Mouse (Mus musculus) erythroblast, embryonic 14.5 days (primary cell): ENCODE data around the gene Ddias. TPM values are rescaled to one million over a fixed set of nuclear protein-coding genes. Genes with fewer than 3 reads are reported as not detected.
A peak's percentile ranks its signal among the peaks of the same experiment; 100 is the strongest.

Experiments
- H3K27me3 ChIP-seq: 2 replicates; pipeline ENCODE4 v1.6.1; 2012; ENCODE audit warnings: inconsistent platforms; ENCODE audit not compliant: control insufficient read depth
- H3K36me3 ChIP-seq: 2 replicates; pipeline ENCODE4 v1.6.1; 2012; ENCODE audit warnings: mild to moderate bottlenecking, inconsistent platforms; ENCODE audit not compliant: control insufficient read depth
- H3K4me1 ChIP-seq: 2 replicates; pipeline ENCODE4 v1.6.1; 2012; ENCODE audit warnings: inconsistent platforms; ENCODE audit not compliant: control insufficient read depth
- H3K4me3 ChIP-seq: replicated peaks from 2 replicates; pipeline ENCODE3; 2012; ENCODE audit warnings: moderate library complexity, mild to moderate bottlenecking, inconsistent platforms
- H3K9me3 ChIP-seq: 2 replicates; pipeline ENCODE4 v1.6.1; 2012; ENCODE audit warnings: low read length, inconsistent platforms, mixed read lengths; ENCODE audit not compliant: control insufficient read depth
- GATA1 ChIP-seq: IDR thresholded peaks from 2 replicates; pipeline ENCODE4 v1.6.1; 2012; ENCODE audit warnings: low read length, inconsistent platforms, mixed read lengths
- TAL1 ChIP-seq: IDR thresholded peaks from 3 replicates; pipeline ENCODE4 v1.6.1; 2012; ENCODE audit warnings: low read length, inconsistent platforms, mixed read lengths
- polyA plus RNA-seq: library from polyadenylated mRNA; stranded (reverse); fragments of >175 nt; gene quantifications from 2 replicates; pipeline ENCODE4 v1.2.3, GENCODE M21; 2012

The Ddias gene
- polyA plus RNA-seq, 1 experiment, result 0.55 TPM

DNA sequence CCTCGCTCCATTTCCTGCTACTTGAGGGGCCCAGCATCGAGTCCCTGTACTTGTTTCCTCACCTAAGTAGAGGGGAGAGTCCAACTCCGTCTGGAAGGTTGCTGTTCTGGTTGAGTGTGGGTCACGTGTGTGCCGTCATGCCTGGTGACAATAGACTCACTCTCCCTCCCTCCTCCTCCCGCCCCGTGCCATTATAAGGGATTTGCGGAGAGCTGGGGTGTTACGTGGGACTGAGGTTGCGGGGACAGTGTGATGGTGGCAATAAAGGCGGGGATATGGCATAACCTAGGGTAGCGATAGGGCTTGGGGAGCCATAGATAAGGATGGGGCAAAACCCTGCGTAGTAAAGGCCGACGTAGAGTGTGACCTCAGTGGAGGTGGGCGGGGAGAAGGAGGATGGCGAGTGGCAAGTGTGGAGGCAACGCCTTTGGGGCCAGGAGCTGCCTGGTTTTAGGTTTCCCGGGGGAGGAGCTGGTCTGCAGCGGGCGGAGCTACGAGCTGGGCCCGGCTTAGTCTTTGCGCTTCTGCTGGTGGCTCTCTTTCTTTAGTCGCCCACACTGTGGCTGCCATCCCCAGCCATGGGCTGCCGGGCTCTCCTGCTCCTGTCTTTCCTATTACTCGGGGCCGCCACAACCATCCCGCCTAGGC lies 838 bp upstream of the Ddias start:
- H3K27me3 ChIP-seq, result no peaks in the 10 kb centered on the region
- H3K4me3 ChIP-seq, result peak overlapping the region; percentile 86
- peaks cover 67% of the 10 kb centered on the region for H3K4me1 ChIP-seq
- H3K9me3 ChIP-seq, result no peaks in the 10 kb centered on the region
- peaks cover 27% of the 10 kb centered on the region for H3K36me3 ChIP-seq
- TF ChIP-seq GATA1 (peak; percentile 90), TAL1 (no peak)

DNA sequence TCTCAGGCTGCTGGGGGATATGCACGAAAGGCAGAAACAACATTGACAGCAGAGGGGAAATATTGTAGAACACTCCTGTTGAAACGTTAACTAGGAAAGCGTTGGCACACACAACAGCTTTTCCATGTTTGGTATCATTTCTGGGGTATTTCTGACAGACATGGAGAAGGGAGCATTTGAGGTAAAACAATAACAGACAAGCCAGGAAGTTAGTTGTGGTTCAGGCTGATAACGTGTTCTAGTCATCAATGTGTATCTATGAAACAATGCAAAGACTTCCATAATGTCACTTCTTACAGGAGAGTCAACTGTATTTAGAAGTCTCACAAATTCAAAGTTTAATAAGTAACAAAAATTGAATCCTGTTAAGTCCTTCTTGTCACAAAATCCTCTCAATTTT lies 2.5 kb downstream of the Ddias start:
- H3K4me1 ChIP-seq, result peaks cover 36% of the 10 kb centered on the region
- TF ChIP-seq TAL1 (no peak), GATA1 (no peak)
- H3K36me3 ChIP-seq, result peaks cover 39% of the 10 kb centered on the region
- no peak overlapping the region for H3K4me3 ChIP-seq
- H3K27me3 ChIP-seq, result no peaks in the 10 kb centered on the region
- H3K9me3 ChIP-seq, result no peaks in the 10 kb centered on the region

DNA sequence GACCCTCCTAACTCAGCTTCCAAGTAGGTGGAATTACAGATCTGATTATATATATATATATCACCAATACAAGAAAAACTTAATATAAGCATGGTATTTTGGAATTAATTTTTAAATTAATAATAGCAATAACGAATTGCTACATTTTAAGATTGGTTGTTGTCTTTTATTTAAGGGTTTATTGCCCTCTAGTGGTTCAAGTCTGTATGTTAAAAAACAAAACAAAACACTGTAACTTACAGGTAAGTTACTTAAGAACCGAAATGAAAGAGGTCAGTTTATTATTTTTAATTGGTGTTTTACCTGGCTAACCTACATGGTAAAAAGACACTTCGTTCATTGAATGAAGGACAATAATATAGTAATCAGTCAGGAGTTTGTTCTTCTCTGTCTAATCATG lies 3.9 kb downstream of the Ddias start:
- H3K9me3 ChIP-seq, result no peaks in the 10 kb centered on the region
- H3K36me3 ChIP-seq, result peaks cover 52% of the 10 kb centered on the region
- no peak overlapping the region for H3K4me3 ChIP-seq
- peaks cover 23% of the 10 kb centered on the region for H3K4me1 ChIP-seq
- no peaks in the 10 kb centered on the region for H3K27me3 ChIP-seq
- TF ChIP-seq GATA1 (no peak), TAL1 (no peak)

GRCm38 (mm10) chr7:92866526-92866925 lies 7.5 kb downstream of the Ddias start:
- Histone ChIP-seq H3K9me3 (no peaks in the 10 kb centered on the region), H3K36me3 (peaks cover 77% of the 10 kb centered on the region), H3K27me3 (no peaks in the 10 kb centered on the region), H3K4me1 (peaks cover 4% of the 10 kb centered on the region), H3K4me3 (no peak overlapping the region)
- TF ChIP-seq GATA1 (no peak), TAL1 (no peak)

GRCm38 (mm10) chr7:92848246-92848645 lies 25.8 kb downstream of the Ddias start:
- Histone ChIP-seq H3K27me3 (no peaks in the 10 kb centered on the region), H3K4me3 (no peak overlapping the region)
- TF ChIP-seq GATA1 (no peak), TAL1 (no peak)

DNA sequence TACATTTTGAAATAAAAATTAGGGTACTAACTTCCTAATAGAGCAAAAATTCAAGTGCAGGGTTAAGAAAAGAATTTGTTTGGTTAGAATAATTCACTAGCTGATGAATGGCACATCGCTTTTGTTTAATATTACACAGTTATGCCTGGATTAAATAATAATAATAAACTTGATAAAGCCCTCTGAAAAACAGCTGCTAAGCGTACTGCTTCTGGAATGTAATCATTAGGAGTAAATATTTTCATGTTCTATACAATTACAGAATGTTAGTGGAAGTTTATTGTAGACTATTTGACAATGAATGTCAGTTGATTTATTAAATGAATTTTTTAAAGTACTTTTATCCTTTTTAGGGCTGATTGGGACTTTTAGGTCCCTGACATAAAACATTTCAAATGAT lies 31.8 kb downstream of the Ddias start:
- Histone ChIP-seq H3K27me3 (no peaks in the 10 kb centered on the region), H3K4me1 (no peaks in the 10 kb centered on the region), H3K9me3 (no peaks in the 10 kb centered on the region), H3K4me3 (no peak overlapping the region), H3K36me3 (no peaks in the 10 kb centered on the region)
- no peak for TF ChIP-seq GATA1
- no peak for TF ChIP-seq TAL1

More at GRCm38 (mm10) chr7:92848246-92848645, 25.8 kb downstream of the Ddias start:
- H3K9me3 ChIP-seq, result no peaks in the 10 kb centered on the region
- no peaks in the 10 kb centered on the region for H3K36me3 ChIP-seq
- no peaks in the 10 kb centered on the region for H3K4me1 ChIP-seq

GRCm38 (mm10) chr7:92837907-92838306 lies 36.1 kb downstream of the Ddias start:
- Histone ChIP-seq H3K4me3 (no peak overlapping the region), H3K9me3 (no peaks in the 10 kb centered on the region), H3K4me1 (no peaks in the 10 kb centered on the region), H3K27me3 (no peaks in the 10 kb centered on the region), H3K36me3 (peaks cover 4% of the 10 kb centered on the region)
- TF ChIP-seq GATA1 (no peak), TAL1 (no peak)

- TF ChIP-seq TAL1 (no peak), GATA1 (no peak)
Measured at GRCm38 (mm10) chr7:92837226-92837625, 36.8 kb downstream of the Ddias start.

GRCm38 (mm10) chr7:92836447-92836846 lies 37.6 kb downstream of the Ddias start:
- Histone ChIP-seq H3K4me3 (no peak overlapping the region), H3K36me3 (peaks cover 4% of the 10 kb centered on the region), H3K9me3 (no peaks in the 10 kb centered on the region), H3K4me1 (no peaks in the 10 kb centered on the region), H3K27me3 (no peaks in the 10 kb centered on the region)
- no peak for TF ChIP-seq TAL1
- TF ChIP-seq GATA1, result no peak

More at GRCm38 (mm10) chr7:92837226-92837625, 36.8 kb downstream of the Ddias start:
- H3K36me3 ChIP-seq, result peaks cover 4% of the 10 kb centered on the region
- no peaks in the 10 kb centered on the region for H3K27me3 ChIP-seq
- H3K4me3 ChIP-seq, result no peak overlapping the region
- H3K9me3 ChIP-seq, result no peaks in the 10 kb centered on the region
- no peaks in the 10 kb centered on the region for H3K4me1 ChIP-seq

DNA sequence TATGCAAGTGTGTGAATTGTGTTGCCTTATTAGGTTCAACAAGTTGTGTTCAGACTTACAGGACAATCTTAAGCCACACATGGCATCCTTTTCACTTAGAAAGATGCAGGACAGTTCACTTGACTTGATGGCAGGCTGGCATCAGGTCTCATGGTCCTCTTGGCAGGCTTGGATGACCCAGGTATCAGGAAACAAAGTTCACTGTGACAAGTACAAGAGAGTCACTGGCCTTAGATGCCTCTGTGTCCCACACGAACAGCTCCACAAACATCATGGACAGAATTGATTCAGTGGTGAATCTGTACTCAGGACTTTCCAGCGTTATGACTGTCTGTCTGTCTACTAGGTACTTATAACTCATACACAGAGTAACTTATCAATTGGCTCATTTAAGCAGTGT lies 39.7 kb downstream of the Ddias start:
- Histone ChIP-seq H3K36me3 (peaks cover 4% of the 10 kb centered on the region), H3K27me3 (no peaks in the 10 kb centered on the region)
- TF ChIP-seq GATA1 (no peak), TAL1 (no peak)

More for the DNA sequence above, 39.7 kb downstream of the Ddias start:
- H3K4me3 ChIP-seq, result no peak overlapping the region
- H3K9me3 ChIP-seq, result no peaks in the 10 kb centered on the region
- no peaks in the 10 kb centered on the region for H3K4me1 ChIP-seq
